Mouse (Mus musculus): ENCODE measurements at regions not wholly inside any gene's neighbourhood (a gene's known extent, or its start where the extent isn't known, plus 50 kb on each side); places are given as distances from the start of the nearest gene placed in this dataset.

GRCm38 (mm10) chr7:129818833-129819232 lies 227.2 kb downstream of the Wdr11 start:
- DNase-seq = no peak

DNA sequence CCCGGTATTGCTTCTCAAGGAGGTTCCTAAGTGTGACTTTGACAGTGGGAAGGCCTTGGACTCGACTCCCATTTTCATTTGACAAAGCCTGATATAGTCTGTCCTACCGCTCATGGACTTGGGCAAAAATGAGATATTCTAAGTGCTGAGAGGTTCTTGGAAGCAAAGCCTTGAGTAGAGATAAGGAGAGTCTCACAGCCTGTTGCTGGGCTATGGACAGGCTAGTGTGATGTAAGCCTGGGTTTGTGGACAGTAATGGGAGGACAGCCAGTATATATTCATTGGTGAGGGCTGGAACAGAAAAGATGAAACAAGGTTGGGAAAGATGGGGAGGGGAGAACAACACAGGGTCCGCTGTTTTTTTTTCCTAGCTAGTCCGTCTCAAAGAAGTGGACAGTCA lies 228.0 kb downstream of the Wdr11 start:
- DNase-seq = no peak

DNA sequence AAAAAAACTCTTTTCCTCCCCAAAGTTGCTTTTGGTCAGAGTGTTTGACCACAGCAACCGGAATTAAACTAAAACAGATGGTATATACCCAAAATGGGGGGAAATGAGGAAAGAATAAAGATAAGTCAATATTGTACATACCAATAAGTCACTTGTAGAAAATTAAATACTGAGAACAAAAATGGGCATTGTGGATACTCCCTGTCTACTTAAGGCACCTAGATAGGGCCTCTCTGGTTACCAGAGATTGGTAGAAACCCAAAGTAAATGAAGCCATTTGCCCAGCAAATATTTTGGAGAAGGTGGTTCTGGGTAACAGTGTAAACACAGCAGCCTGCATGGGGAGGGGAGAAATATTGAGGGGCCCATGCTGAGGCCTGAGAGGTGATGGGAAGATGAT lies 237.3 kb downstream of the Wdr11 start:
- DNase-seq = no peak

DNA sequence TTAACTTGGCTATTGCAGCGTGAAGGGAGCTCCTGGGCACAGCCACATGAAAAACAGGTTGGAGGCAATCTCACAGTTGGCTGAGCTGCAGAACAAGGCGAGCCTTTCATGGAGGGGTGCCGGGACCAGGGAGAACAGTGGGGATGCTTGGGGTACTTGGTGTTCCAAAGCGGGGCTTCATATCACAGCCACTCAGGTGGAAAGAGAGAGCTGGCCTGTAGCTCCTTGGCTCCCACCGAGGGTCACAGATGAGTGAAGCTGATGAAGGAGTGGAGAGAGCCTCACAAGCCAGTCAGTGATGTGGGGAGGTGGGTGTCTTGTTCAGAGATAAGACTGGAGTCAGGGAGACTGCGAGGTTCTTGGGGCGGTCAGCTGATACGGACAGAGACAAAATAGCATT lies 241.2 kb downstream of the Wdr11 start:
- no peak for DNase-seq

GRCm38 (mm10) chr7:129842303-129843122 lies 250.8 kb downstream of the Wdr11 start:
- DNase-seq = peak; percentile 18 to 23

DNA sequence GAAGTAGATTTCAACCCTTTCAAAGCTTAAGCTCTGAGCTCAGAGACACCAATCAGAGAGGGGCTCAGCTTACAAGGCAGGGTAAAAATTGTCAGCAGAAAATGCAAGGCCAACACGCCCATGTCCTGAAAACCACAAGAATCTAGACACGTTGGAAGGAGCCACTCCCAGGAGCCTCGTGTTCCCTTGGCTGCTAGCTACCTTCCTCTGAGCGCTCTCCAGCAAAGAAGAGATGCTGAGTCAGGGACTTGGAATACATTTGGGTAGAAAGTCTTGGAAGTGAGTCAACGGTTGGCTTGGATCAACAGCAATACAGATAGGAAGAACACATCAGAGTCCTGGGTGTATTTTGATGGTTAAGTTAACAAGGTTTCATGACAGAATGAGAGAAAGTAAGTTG lies 255.5 kb downstream of the Wdr11 start:
- no peak for DNase-seq

- no peak for DNase-seq
Observed at GRCm38 (mm10) chr7:129853596-129853995, 261.9 kb downstream of the Wdr11 start.

DNA sequence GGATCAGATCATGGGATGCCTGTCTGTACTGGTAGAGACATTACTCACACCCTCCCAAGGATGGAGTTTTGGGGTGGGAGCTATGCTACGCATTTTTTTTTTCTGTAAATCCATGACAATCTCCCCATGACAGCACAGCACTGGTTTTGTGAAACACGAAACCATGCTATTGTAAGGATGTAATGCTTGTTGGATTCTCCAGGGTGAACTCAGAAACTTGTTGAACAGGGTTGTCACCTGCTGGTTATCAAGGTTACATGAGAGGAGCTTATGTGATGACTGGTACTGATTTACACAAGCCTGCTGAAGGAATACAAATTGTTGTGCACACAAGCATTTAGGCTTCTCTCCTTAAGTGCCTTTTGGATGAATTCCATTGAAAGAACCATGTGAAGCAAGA lies 263.3 kb downstream of the Wdr11 start:
- no peak for DNase-seq

DNA sequence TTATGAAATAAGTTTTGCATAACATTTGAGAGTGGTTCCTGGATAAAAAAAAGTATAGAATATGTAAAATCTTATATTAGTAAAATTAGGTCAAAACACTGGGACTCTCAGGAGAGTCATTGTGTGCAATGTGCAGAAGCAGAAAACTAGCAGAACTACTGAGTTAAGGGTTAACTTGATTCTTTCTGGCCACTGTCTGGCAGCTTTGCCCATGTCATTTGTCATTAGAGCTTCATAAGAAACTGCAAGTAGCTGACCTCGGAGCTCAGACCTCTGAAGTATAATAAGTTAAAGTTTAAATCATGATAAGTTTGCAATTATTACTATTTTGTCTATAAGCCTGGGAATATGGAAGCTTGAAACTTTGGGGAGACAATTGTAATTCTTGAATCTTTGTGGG lies 271.3 kb downstream of the Wdr11 start:
- no peak for DNase-seq

GRCm38 (mm10) chr7:129865536-129865935 lies 273.9 kb downstream of the Wdr11 start:
- no peak for DNase-seq

GRCm38 (mm10) chr7:129872208-129872790 lies 280.6 kb downstream of the Wdr11 start:
- no peak for DNase-seq

- no peak for DNase-seq
Observed at GRCm38 (mm10) chr7:129876202-129876851, 284.7 kb downstream of the Wdr11 start.

DNA sequence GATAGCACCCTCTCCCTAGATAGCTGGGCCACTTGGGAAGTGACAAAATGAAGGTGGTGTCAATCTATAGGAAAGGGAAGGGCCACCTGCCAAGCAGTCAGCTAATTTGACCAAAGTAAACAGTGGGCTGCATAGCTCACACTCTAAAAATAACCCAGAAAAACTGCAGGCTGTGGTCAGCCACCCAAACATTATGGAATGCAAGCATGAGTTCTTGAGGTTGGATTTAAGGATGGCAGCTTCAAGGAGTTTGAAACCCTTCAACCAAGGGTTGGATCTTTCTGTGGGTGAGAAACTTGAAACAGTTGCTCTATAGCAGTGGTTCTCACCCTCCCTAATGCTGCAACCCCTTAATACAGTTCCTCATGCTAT lies 285.2 kb downstream of the Wdr11 start:
- DNase-seq = no peak

DNA sequence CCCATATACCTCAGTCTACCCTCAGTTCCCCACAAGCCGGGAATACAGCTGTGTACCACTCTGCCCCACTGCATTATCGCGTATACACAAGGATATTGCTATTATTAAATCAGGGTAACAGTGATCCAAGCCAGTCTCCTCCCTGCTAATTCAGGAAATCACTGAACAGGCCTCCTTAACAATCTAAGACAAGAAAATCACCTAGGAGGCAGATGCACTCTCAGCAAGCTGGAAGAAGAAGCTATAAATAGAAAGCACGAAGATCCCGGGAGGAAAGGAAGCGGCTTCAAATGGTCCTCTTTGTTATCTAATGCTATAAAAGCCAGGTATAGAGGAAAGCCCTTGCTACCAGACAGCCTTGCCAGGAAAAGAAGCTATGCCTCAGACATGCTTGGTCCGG lies 304.6 kb downstream of the Wdr11 start:
- no peak for DNase-seq

GRCm38 (mm10) chr7:129897511-129897910 lies 305.8 kb downstream of the Wdr11 start:
- DNase-seq = no peak

DNA sequence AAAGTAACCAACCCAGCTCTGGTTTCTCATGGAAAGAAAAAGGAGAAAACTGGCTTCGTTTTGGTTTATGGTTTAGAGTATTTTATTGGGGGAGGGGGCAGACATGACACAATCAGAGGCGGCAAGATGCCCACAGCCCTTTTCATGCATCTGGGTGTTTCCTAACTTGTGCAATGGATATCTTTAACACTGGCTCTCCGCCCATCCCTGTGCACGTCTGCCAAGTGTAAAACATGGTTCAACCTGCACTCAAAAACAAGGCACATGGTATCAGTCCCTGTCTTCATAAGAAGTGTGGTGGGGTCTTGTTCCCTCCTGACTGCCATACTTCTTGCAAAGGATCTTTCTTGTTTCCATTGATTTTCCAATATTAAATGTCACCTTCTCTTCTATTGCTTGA lies 310.6 kb downstream of the Wdr11 start:
- no peak for DNase-seq

DNA sequence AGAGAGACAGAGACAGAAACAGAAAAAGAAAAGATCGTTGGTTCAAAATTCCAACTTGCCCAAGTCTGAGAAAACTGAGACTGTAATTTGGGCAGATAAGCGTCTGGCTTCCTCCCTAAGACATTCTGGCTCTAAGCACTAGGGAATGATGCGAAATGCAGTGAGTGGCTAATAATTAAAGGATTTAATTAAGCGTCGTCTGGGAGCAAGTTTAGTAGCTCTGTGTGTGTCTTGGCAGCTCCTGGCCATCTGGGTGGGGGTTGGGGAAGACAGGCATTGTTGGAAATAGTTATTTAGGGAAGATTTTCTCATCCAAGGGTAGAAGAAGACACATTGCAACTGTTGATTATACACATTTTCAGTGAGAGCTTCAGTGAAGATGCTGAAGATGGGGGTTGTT lies 311.5 kb downstream of the Wdr11 start:
- DNase-seq = no peak

- no peak for DNase-seq
Observed at GRCm38 (mm10) chr7:129906131-129906530, 314.5 kb downstream of the Wdr11 start.

DNA sequence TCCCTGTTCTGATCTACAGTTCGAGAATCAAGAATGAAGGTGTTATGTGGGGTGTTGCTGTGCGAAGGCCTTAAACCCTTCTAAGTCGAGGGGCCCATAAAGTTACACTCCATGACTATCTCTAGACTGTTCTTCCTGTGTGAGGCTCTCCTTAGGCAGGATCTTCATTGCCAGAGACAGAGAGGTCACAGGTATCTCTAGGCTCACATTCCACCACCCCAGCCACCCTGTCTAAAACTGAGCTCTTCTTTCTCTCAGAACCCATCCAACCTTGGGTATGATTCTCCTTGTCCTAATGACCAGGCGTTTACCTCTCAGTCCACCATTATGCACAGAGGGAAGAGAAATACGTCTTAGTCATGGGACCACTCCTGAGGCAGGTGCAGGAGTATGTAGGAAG lies 317.2 kb downstream of the Wdr11 start:
- DNase-seq = no peak

GRCm38 (mm10) chr7:129909730-129910129 lies 318.1 kb downstream of the Wdr11 start:
- DNase-seq = no peak

GRCm38 (mm10) chr7:129910826-129911225 lies 319.2 kb downstream of the Wdr11 start:
- DNase-seq = no peak

DNA sequence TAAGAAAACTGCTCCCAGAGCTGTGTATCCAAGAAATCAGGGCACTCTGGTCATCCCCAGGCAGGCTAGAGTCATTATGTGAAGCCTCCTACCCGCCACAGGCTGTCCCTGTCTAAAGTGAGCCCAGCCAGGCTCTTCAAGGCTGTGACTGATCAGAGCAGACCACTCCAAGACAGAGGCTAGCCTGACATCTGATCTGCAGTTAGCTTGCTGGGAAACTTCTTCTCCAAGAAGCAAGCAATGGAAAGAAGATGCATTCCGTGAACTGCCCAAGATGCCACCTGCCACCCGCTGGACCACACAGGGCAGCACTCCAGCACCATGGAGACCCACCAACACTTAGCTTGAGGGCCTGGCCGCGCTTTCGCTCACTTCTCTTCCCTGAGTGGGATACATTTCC lies 323.2 kb downstream of the Wdr11 start:
- DNase-seq = no peak

- peak; percentile 38 to 55 for DNase-seq
Observed at GRCm38 (mm10) chr7:129918240-129919200, 326.9 kb downstream of the Wdr11 start.

All from layer of hippocampus, postnatal 36 days (tissue).